Mouse (Mus musculus) embryonic fibroblast, embryonic 13.5 days (primary cell): Measurements from ENCODE around the gene Acot6.

ENCODE experiments used
- CTCF ChIP-seq: IDR thresholded peaks from 2 replicates; pipeline ENCODE4 v1.5.1; 2011; ENCODE audit warnings: mild to moderate bottlenecking, control low read depth, low read length, moderate library complexity, borderline replicate concordance; ENCODE audit not compliant: insufficient read depth
- POLR2A ChIP-seq: IDR thresholded peaks from 2 replicates; pipeline ENCODE4 v1.6.1; 2011; ENCODE audit warnings: low read depth, mild to moderate bottlenecking, control low read depth, low read length, moderate library complexity

GRCm38 (mm10) chr12:84051937-84052474 lies 48.4 kb upstream of the Acot6 start, which contains the start of gene Acot3:
- TF ChIP-seq CTCF (no peak), POLR2A (no peak)
